Mouse (Mus musculus): ENCODE data around the gene Gm17571. TPM values are rescaled to one million over a fixed set of nuclear protein-coding genes. Genes with fewer than 3 reads are reported as not detected.

Gene Gm17571
- polyA plus RNA-seq, 1 experiment from 2014 or later: not detected

DNA sequence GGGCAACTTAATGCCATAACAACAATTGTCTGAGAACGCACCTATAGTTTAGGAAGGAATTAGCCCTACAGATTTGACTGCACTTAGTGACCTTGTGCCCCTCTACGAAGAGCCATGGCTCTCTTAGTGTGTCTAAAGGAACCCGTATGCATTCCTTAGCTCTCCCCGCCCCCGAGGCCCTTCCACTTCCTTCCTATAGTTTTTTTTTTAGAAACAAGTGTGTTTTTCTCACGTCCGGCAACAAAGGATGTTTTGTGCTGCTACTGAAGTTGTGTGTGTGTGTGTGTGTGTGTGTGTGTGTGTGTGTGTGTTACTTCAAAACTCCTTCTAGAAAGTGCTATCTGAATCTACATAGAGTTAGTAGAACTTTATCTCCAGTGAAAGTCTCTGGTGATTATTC, 23.5 kb upstream of the Gm17571 start:
- Histone ChIP-seq H3K27ac (no peak overlapping the region), H3K4me3 (replicated peaks) (no peak overlapping the region), H3K9ac (no peak overlapping the region), H3K36me3 (no peaks in the 10 kb centered on the region), H3K9me3 (no peaks in the 10 kb centered on the region), H3K4me1 (0 out of 2 replicates have a peak, but pooled peaks cover 4% of the 10 kb centered on the region), H3K4me2 (no peak overlapping the region), H3K27me3 (replicated peaks) (no peaks in the 10 kb centered on the region)
- ATAC-seq (ENCODE audit: insufficient read depth, low FRiP score, low read depth): no peak
- 41% methylated on average over 7 of the region's 7 CpGs for WGBS

DNA sequence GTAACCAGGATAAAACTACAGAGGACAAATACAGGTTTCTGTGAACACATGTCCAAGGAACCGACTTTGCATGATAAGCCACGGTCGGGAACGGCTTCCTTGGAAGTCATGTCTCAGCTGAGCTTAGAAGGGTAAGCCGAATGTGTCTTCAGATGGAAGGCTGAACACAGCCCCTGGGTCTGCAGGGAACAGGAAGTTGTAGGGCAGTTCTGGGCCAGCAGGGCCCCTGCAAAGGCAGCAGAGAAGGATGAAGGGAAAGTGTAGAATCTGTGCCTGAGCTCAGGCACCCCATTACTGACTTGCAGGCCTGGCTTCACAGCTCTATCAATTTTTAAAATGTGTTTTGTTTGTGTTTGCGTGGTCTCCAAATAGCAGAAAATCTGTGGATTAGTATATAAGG, 22.2 kb upstream of the Gm17571 start:
- ATAC-seq (ENCODE audit: insufficient read depth, low FRiP score, low read depth): no peak
- no peaks in the 10 kb centered on the region for H3K36me3 ChIP-seq
- H3K4me2 ChIP-seq: no peak overlapping the region
- no peak overlapping the region for H3K4me3 ChIP-seq (replicated peaks)
- 0 out of 2 replicates have a peak, but pooled peaks cover 4% of the 10 kb centered on the region for H3K4me1 ChIP-seq
- WGBS: 71% methylated on average over 6 of the region's 6 CpGs
- 0 out of 2 replicates have a peak overlapping the region, but pooled peaks have one; percentile 40 for H3K27ac ChIP-seq
- no peaks in the 10 kb centered on the region for H3K9me3 ChIP-seq
- H3K9ac ChIP-seq: no peak overlapping the region
- H3K27me3 ChIP-seq (replicated peaks): no peaks in the 10 kb centered on the region

- H3K36me3 ChIP-seq: no peaks in the 10 kb centered on the region
- no peak overlapping the region for H3K27ac ChIP-seq
- WGBS: 75% methylated on average over 7 of the region's 7 CpGs
- 0 out of 2 replicates have a peak, but pooled peaks cover 4% of the 10 kb centered on the region for H3K4me1 ChIP-seq
- H3K27me3 ChIP-seq (replicated peaks): no peaks in the 10 kb centered on the region
- H3K9ac ChIP-seq: no peak overlapping the region
- H3K4me3 ChIP-seq (replicated peaks): no peak overlapping the region
- H3K4me2 ChIP-seq: no peak overlapping the region
- H3K9me3 ChIP-seq: no peaks in the 10 kb centered on the region
- ATAC-seq (ENCODE audit: insufficient read depth, low FRiP score, low read depth): no peak
Observed at GRCm38 (mm10) chr9:13467745-13468144, 21.2 kb upstream of the Gm17571 start.

GRCm38 (mm10) chr9:13466816-13467215, 20.3 kb upstream of the Gm17571 start:
- 77% methylated on average over 10 of the region's 10 CpGs for WGBS
- no peaks in the 10 kb centered on the region for H3K36me3 ChIP-seq
- H3K27ac ChIP-seq: no peak overlapping the region
- H3K4me3 ChIP-seq (replicated peaks): no peak overlapping the region
- no peaks in the 10 kb centered on the region for H3K9me3 ChIP-seq
- H3K27me3 ChIP-seq (replicated peaks): no peaks in the 10 kb centered on the region
- ATAC-seq (ENCODE audit: insufficient read depth, low FRiP score, low read depth): no peak
- H3K4me1 ChIP-seq: 0 out of 2 replicates have a peak, but pooled peaks cover 4% of the 10 kb centered on the region
- H3K9ac ChIP-seq: no peak overlapping the region
- no peak overlapping the region for H3K4me2 ChIP-seq

DNA sequence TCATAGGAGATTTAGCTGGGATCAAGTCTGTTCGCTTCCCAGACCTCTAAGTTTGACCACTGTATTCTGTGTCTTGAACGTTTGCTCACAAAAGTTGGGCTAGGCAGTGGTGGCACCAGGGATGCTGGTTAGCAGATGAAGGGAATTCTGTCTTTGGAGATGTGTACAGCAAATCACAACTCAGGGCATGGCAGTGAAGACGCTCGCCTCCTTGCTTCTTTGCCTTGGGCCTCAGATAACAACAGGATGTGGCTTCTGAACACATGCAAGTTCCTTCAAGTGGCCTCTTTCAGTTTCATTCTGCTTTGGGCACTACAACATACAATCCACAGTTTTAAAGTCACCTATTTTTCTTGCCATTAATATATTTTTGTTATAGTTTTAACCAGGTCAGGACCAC, 19.8 kb upstream of the Gm17571 start:
- no peak overlapping the region for H3K9ac ChIP-seq
- H3K27ac ChIP-seq: no peak overlapping the region
- no peak overlapping the region for H3K4me2 ChIP-seq
- no peak overlapping the region for H3K4me3 ChIP-seq (replicated peaks)
- no peak for ATAC-seq (ENCODE audit: insufficient read depth, low FRiP score, low read depth)
- H3K4me1 ChIP-seq: 0 out of 2 replicates have a peak, but pooled peaks cover 4% of the 10 kb centered on the region
- H3K36me3 ChIP-seq: no peaks in the 10 kb centered on the region
- H3K27me3 ChIP-seq (replicated peaks): no peaks in the 10 kb centered on the region
- 62% methylated on average over 4 of the region's 4 CpGs for whole genome bisulfite sequencing
- H3K9me3 ChIP-seq: no peaks in the 10 kb centered on the region

GRCm38 (mm10) chr9:13465358-13466020, 18.9 kb upstream of the Gm17571 start:
- Histone ChIP-seq H3K27ac (no peak overlapping the region), H3K9me3 (no peaks in the 10 kb centered on the region), H3K4me2 (no peak overlapping the region), H3K36me3 (no peaks in the 10 kb centered on the region), H3K4me3 (replicated peaks) (no peak overlapping the region), H3K27me3 (replicated peaks) (no peaks in the 10 kb centered on the region), H3K9ac (no peak overlapping the region), H3K4me1 (0 out of 2 replicates have a peak, but pooled peaks cover 4% of the 10 kb centered on the region)
- ATAC-seq (ENCODE audit: insufficient read depth, low FRiP score, low read depth): no peak
- WGBS: 61% methylated on average over 4 of the region's 4 CpGs

DNA sequence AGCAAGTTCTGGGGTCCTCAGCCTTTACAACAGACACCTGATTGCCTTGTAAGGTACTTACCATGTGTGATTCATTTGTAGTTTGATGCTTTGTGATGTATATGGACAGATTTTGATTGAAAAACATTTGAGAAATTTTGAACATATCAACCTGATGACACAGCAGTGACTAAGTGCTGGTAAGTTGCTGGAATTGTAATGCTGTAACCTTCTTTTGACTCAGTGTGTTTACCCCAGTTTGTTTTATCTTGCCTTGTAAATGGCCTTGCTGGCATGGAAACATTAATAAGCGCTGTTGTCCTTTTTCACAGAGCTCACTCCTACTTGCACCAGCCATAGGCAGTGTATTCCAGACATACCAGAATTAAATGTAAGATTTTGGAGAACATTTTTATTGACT, 14.4 kb upstream of the Gm17571 start:
- Histone ChIP-seq H3K4me2 (no peak overlapping the region), H3K9ac (no peak overlapping the region), H3K27ac (no peak overlapping the region), H3K27me3 (replicated peaks) (no peaks in the 10 kb centered on the region), H3K36me3 (no peaks in the 10 kb centered on the region), H3K4me1 (no peaks in the 10 kb centered on the region), H3K4me3 (replicated peaks) (no peak overlapping the region), H3K9me3 (no peaks in the 10 kb centered on the region)
- no peak for ATAC-seq (ENCODE audit: insufficient read depth, low FRiP score, low read depth)
- 77% methylated on average over 1 of the region's 1 CpGs for WGBS

GRCm38 (mm10) chr9:13460012-13460411, 13.5 kb upstream of the Gm17571 start:
- no peaks in the 10 kb centered on the region for H3K9me3 ChIP-seq
- peaks cover 4% of the 10 kb centered on the region; the same call in 1 of the 2 replicates for H3K4me1 ChIP-seq
- WGBS: 83% methylated on average over 3 of the region's 3 CpGs
- no peaks in the 10 kb centered on the region for H3K36me3 ChIP-seq
- no peak for ATAC-seq (ENCODE audit: insufficient read depth, low FRiP score, low read depth)
- no peak overlapping the region for H3K27ac ChIP-seq
- H3K27me3 ChIP-seq (replicated peaks): no peaks in the 10 kb centered on the region
- no peak overlapping the region for H3K4me3 ChIP-seq (replicated peaks)
- no peak overlapping the region for H3K9ac ChIP-seq
- H3K4me2 ChIP-seq: no peak overlapping the region

DNA sequence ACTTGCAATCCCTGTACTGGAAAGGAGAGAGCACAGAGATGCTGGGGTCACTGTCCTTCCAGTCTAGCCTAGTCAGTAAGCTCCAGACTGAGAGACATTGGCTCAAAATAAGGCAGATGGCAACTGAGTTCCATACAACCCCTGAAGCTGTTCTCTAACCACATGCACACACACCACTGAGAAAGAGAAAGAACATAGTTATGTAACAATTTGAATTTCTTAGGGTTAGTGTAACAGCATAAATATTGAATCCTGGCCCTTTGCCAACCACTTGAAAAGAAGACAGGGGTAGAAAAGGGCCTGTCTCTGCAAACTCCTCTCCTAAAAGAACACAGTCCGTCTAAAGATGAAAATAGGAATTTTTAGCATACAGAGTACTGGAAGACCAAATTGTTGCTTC, 12.8 kb upstream of the Gm17571 start:
- ATAC-seq (ENCODE audit: insufficient read depth, low FRiP score, low read depth): no peak

GRCm38 (mm10) chr9:13457774-13458173, 11.2 kb upstream of the Gm17571 start:
- Histone ChIP-seq H3K9ac (no peak overlapping the region), H3K4me3 (replicated peaks) (no peak overlapping the region), H3K9me3 (no peaks in the 10 kb centered on the region), H3K27ac (no peak overlapping the region), H3K27me3 (replicated peaks) (no peaks in the 10 kb centered on the region), H3K4me2 (no peak overlapping the region), H3K4me1 (peaks cover 9% of the 10 kb centered on the region; the same call in 1 of the 2 replicates), H3K36me3 (no peaks in the 10 kb centered on the region)
- no peak for ATAC-seq (ENCODE audit: insufficient read depth, low FRiP score, low read depth)
- 84% methylated on average over 6 of the region's 6 CpGs for WGBS

More for the DNA sequence above, 12.8 kb upstream of the Gm17571 start:
- Histone ChIP-seq H3K4me3 (replicated peaks) (no peak overlapping the region), H3K4me1 (peaks cover 9% of the 10 kb centered on the region; the same call in 1 of the 2 replicates), H3K36me3 (no peaks in the 10 kb centered on the region), H3K27ac (no peak overlapping the region), H3K9ac (no peak overlapping the region), H3K9me3 (no peaks in the 10 kb centered on the region), H3K27me3 (replicated peaks) (no peaks in the 10 kb centered on the region), H3K4me2 (no peak overlapping the region)
- 40% methylated on average over 1 of the region's 1 CpGs for WGBS

DNA sequence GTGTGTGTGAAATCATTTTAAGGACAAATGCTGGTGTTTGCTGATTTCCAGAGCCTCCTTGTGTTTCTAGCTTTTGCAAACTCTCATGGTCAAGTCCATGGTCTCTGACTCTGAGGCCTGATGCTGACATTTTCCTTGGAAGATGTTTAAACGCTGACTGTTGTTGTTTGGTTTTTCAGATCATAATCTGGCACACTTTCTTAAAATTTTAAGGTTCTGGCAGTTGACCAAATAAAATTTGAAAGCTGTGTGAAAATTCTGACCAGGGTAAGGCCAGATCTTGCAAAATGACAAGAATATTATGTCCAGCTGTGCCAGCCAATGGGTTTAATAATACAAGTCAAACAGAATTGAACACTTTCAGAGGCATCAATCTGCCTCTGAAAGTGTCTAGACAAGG, 8.7 kb upstream of the Gm17571 start:
- no peak overlapping the region for H3K27ac ChIP-seq
- H3K36me3 ChIP-seq: no peaks in the 10 kb centered on the region
- H3K4me3 ChIP-seq (replicated peaks): no peak overlapping the region
- H3K4me2 ChIP-seq: no peak overlapping the region
- WGBS: 68% methylated on average over 1 of the region's 1 CpGs
- H3K9ac ChIP-seq: no peak overlapping the region
- no peaks in the 10 kb centered on the region for H3K27me3 ChIP-seq (replicated peaks)
- peaks cover 9% of the 10 kb centered on the region; the same call in 1 of the 2 replicates for H3K4me1 ChIP-seq
- ATAC-seq (ENCODE audit: insufficient read depth, low FRiP score, low read depth): no peak
- no peaks in the 10 kb centered on the region for H3K9me3 ChIP-seq

DNA sequence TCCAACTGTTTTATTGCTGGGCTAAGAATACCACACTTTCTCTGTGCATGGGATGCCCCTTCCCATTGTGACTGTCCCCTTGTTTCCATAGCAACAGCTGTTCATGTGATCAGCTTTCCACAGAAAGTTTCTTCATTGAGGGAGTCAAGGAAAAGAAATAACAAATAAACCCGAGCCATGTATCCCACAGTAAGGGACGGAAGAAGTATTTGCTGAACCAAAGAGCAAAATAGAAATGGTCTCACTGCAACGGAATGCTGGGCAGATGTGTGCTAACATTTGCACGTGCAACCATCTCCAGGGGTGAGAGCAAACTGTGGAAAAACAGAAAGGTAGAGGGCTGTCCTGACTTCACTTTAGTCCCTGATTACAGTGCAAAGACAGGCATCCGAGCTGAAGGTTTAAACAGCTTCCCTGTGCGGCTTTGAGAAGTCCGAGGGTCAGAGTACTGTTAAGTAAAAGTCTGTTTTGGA, 8.1 kb upstream of the Gm17571 start:
- Histone ChIP-seq H3K27me3 (replicated peaks) (no peaks in the 10 kb centered on the region), H3K4me1 (peaks cover 9% of the 10 kb centered on the region; the same call in 1 of the 2 replicates), H3K27ac (no peak overlapping the region), H3K9ac (no peak overlapping the region), H3K4me2 (no peak overlapping the region), H3K9me3 (no peaks in the 10 kb centered on the region), H3K36me3 (no peaks in the 10 kb centered on the region), H3K4me3 (replicated peaks) (no peak overlapping the region)
- 19% methylated on average over 7 of the region's 7 CpGs for WGBS
- no peak; the same call in 1 of the 2 replicates for ATAC-seq (ENCODE audit: insufficient read depth, low FRiP score, low read depth)

All from stomach, embryonic 15.5 days (tissue).